Mouse (Mus musculus): ENCODE data around the gene Dusp16. TPM values are rescaled to one million over a fixed set of nuclear protein-coding genes. Genes with fewer than 3 reads are reported as not detected.

Gene Dusp16
- polyA plus RNA-seq, 1 experiment = 11.7 TPM

GRCm38 (mm10) chr6:134791251-134792118 is 940 bp downstream of the Dusp16 start:
- Histone ChIP-seq H3K4me3 (ENCODE audit: insufficient read depth, low read depth, low read length) (peak overlapping the region; percentile 85), H3K36me3 (ENCODE audit: control insufficient read depth, insufficient read depth, low read length) (no peaks in the 10 kb centered on the region), H3K4me1 (ENCODE audit: control insufficient read depth, insufficient read depth, low read length) (peaks cover 12% of the 10 kb centered on the region; the same call in 1 of the 2 replicates), H3K27ac (ENCODE audit: insufficient read depth, low read depth, low read length) (peak overlapping the region; percentile 99), H3K27me3 (replicated peaks; ENCODE audit: control insufficient read depth, insufficient read depth, low read length) (no peaks in the 10 kb centered on the region)
- TF ChIP-seq POLR2A (IDR thresholded peaks at IDR 0.05; ENCODE audit: low read depth, low read length) = no peak
- TF ChIP-seq CTCF (conservative IDR thresholded peaks at IDR 0.05; ENCODE audit: insufficient read depth, insufficient read length, low read depth, low read length) = no peak
- DNase-seq = peak; percentile 64
- 6% methylated on average over 46 of the region's 46 CpGs for WGBS

- no peaks in the 10 kb centered on the region for H3K27me3 ChIP-seq (replicated peaks; ENCODE audit: control insufficient read depth, insufficient read depth, low read length)
- no peak overlapping the region for H3K27ac ChIP-seq (ENCODE audit: insufficient read depth, low read depth, low read length)
- H3K4me3 ChIP-seq (ENCODE audit: insufficient read depth, low read depth, low read length) = no peak overlapping the region
- WGBS = 90% methylated on average over 6 of the region's 6 CpGs
- TF ChIP-seq CTCF (conservative IDR thresholded peaks at IDR 0.05; ENCODE audit: insufficient read depth, insufficient read length, low read depth, low read length) = no peak
- TF ChIP-seq POLR2A (IDR thresholded peaks at IDR 0.05; ENCODE audit: low read depth, low read length) = no peak
- H3K36me3 ChIP-seq (ENCODE audit: control insufficient read depth, insufficient read depth, low read length) = no peaks in the 10 kb centered on the region
- no peak for DNase-seq
- H3K4me1 ChIP-seq (ENCODE audit: control insufficient read depth, insufficient read depth, low read length) = peaks cover 4% of the 10 kb centered on the region; the same call in 1 of the 2 replicates
These were observed 3.3 kb downstream of the Dusp16 start for GRCm38 (mm10) chr6:134789100-134789499.

GRCm38 (mm10) chr6:134786426-134786825 is 6.0 kb downstream of the Dusp16 start:
- no peaks in the 10 kb centered on the region for H3K36me3 ChIP-seq (ENCODE audit: control insufficient read depth, insufficient read depth, low read length)
- WGBS = 68% methylated on average over 3 of the region's 3 CpGs

GRCm38 (mm10) chr6:134782900-134783299 is 9.5 kb downstream of the Dusp16 start:
- 89% methylated on average over 7 of the region's 7 CpGs for WGBS
- no peak overlapping the region for H3K27ac ChIP-seq (ENCODE audit: insufficient read depth, low read depth, low read length)
- no peak for TF ChIP-seq CTCF (conservative IDR thresholded peaks at IDR 0.05; ENCODE audit: insufficient read depth, insufficient read length, low read depth, low read length)
- TF ChIP-seq POLR2A (IDR thresholded peaks at IDR 0.05; ENCODE audit: low read depth, low read length) = no peak

More at GRCm38 (mm10) chr6:134786426-134786825, 6.0 kb downstream of the Dusp16 start:
- TF ChIP-seq CTCF (conservative IDR thresholded peaks at IDR 0.05; ENCODE audit: insufficient read depth, insufficient read length, low read depth, low read length) (no peak), POLR2A (IDR thresholded peaks at IDR 0.05; ENCODE audit: low read depth, low read length) (no peak)
- Histone ChIP-seq H3K4me1 (ENCODE audit: control insufficient read depth, insufficient read depth, low read length) (0 out of 2 replicates have a peak, but pooled peaks cover 3% of the 10 kb centered on the region), H3K4me3 (ENCODE audit: insufficient read depth, low read depth, low read length) (no peak overlapping the region), H3K27me3 (replicated peaks; ENCODE audit: control insufficient read depth, insufficient read depth, low read length) (no peaks in the 10 kb centered on the region), H3K27ac (ENCODE audit: insufficient read depth, low read depth, low read length) (no peak overlapping the region)
- DNase-seq = no peak

GRCm38 (mm10) chr6:134781494-134781913 is 10.9 kb downstream of the Dusp16 start:
- no peak for DNase-seq
- no peaks in the 10 kb centered on the region for H3K27me3 ChIP-seq (replicated peaks; ENCODE audit: control insufficient read depth, insufficient read depth, low read length)
- no peak overlapping the region for H3K4me3 ChIP-seq (ENCODE audit: insufficient read depth, low read depth, low read length)
- TF ChIP-seq POLR2A (IDR thresholded peaks at IDR 0.05; ENCODE audit: low read depth, low read length) (no peak), CTCF (conservative IDR thresholded peaks at IDR 0.05; ENCODE audit: insufficient read depth, insufficient read length, low read depth, low read length) (no peak)
- no peak overlapping the region for H3K27ac ChIP-seq (ENCODE audit: insufficient read depth, low read depth, low read length)
- H3K36me3 ChIP-seq (ENCODE audit: control insufficient read depth, insufficient read depth, low read length) = no peaks in the 10 kb centered on the region
- H3K4me1 ChIP-seq (ENCODE audit: control insufficient read depth, insufficient read depth, low read length) = 0 out of 2 replicates have a peak, but pooled peaks cover 3% of the 10 kb centered on the region
- WGBS = 90% methylated on average over 7 of the region's 7 CpGs

More at GRCm38 (mm10) chr6:134782900-134783299, 9.5 kb downstream of the Dusp16 start:
- Histone ChIP-seq H3K4me1 (ENCODE audit: control insufficient read depth, insufficient read depth, low read length) (0 out of 2 replicates have a peak, but pooled peaks cover 3% of the 10 kb centered on the region), H3K36me3 (ENCODE audit: control insufficient read depth, insufficient read depth, low read length) (no peaks in the 10 kb centered on the region), H3K27me3 (replicated peaks; ENCODE audit: control insufficient read depth, insufficient read depth, low read length) (no peaks in the 10 kb centered on the region), H3K4me3 (ENCODE audit: insufficient read depth, low read depth, low read length) (no peak overlapping the region)
- no peak for DNase-seq

- Histone ChIP-seq H3K4me3 (ENCODE audit: insufficient read depth, low read depth, low read length) (no peak overlapping the region), H3K27me3 (replicated peaks; ENCODE audit: control insufficient read depth, insufficient read depth, low read length) (no peaks in the 10 kb centered on the region), H3K36me3 (ENCODE audit: control insufficient read depth, insufficient read depth, low read length) (no peaks in the 10 kb centered on the region), H3K27ac (ENCODE audit: insufficient read depth, low read depth, low read length) (no peak overlapping the region), H3K4me1 (ENCODE audit: control insufficient read depth, insufficient read depth, low read length) (0 out of 2 replicates have a peak, but pooled peaks cover 3% of the 10 kb centered on the region)
- TF ChIP-seq CTCF (conservative IDR thresholded peaks at IDR 0.05; ENCODE audit: insufficient read depth, insufficient read length, low read depth, low read length) (no peak), POLR2A (IDR thresholded peaks at IDR 0.05; ENCODE audit: low read depth, low read length) (no peak)
- DNase-seq = no peak
- WGBS = 62% methylated on average over 2 of the region's 2 CpGs
These were observed 12.4 kb downstream of the Dusp16 start for GRCm38 (mm10) chr6:134780024-134780423.

- TF ChIP-seq POLR2A (IDR thresholded peaks at IDR 0.05; ENCODE audit: low read depth, low read length) (no peak), CTCF (conservative IDR thresholded peaks at IDR 0.05; ENCODE audit: insufficient read depth, insufficient read length, low read depth, low read length) (no peak)
- 38% methylated on average over 3 of the region's 3 CpGs for WGBS
- H3K27me3 ChIP-seq (replicated peaks; ENCODE audit: control insufficient read depth, insufficient read depth, low read length) = no peaks in the 10 kb centered on the region
These were observed 18.5 kb downstream of the Dusp16 start for GRCm38 (mm10) chr6:134773961-134774360.

More at GRCm38 (mm10) chr6:134773961-134774360, 18.5 kb downstream of the Dusp16 start:
- peak; percentile 47 for DNase-seq
- Histone ChIP-seq H3K36me3 (ENCODE audit: control insufficient read depth, insufficient read depth, low read length) (no peaks in the 10 kb centered on the region), H3K4me1 (ENCODE audit: control insufficient read depth, insufficient read depth, low read length) (no peaks in the 10 kb centered on the region; the same call in 1 of the 2 replicates), H3K4me3 (ENCODE audit: insufficient read depth, low read depth, low read length) (no peak overlapping the region), H3K27ac (ENCODE audit: insufficient read depth, low read depth, low read length) (no peak overlapping the region)
